Mouse (Mus musculus): ENCODE results near the gene Nop53.
A peak's percentile ranks its signal among the peaks of the same experiment; 100 is the strongest.

Nop53 gene

GRCm38 (mm10) chr7:15945721-15946536 lies at the start of gene Nop53:
Gene Nop53, minus strand, starts transcription at chr7:15946074.
- peak; percentile 98 for DNase-seq (ENCODE audit: low read depth, low spot score)

DNA sequence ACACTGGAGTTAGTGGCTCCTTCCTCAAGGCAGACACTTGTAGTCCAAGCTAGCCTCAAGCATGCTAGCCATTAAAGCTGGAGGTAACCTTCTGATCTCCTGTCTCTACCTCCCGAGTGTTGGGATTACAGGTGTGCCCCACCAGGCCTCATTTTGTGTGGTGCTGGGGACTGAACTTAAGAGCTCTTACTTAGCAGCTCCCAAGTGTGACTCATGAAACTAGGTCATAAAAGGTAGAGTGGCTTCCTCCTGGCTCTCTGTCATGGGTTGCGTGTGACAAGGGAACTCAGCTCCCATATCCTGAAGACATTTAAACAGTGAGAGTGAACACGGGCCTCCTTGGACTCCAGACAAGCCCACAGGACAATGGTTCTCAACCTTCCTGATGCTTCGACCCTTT lies 47.9 kb upstream of the Nop53 start:
- DNase-seq (ENCODE audit: low read depth, low spot score), result no peak

GRCm38 (mm10) chr7:15993152-15993551 lies 47.3 kb upstream of the Nop53 start:
- DNase-seq (ENCODE audit: low read depth, low spot score), result no peak

DNA sequence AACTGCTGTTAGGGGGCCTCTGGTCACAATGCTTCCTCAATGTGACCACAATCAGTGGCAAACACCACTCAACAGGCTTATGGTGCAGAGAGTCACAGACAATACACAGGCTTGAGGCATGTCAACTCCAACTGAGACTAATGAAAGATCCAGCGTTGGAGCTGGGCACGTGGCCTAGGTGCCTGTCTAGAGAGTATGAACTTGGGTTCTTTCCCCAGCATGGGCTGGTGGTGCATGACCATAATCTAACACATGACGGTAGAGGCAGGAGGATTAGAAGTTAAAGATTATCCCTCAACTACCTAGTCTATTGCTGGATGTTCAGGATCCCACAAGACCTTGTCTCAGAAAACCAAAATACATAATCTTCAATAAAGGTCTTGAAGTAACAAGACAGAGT lies 45.9 kb upstream of the Nop53 start:
- DNase-seq (ENCODE audit: low read depth, low spot score), result no peak

GRCm38 (mm10) chr7:15987661-15988356 lies 41.9 kb upstream of the Nop53 start:
- no peak for DNase-seq (ENCODE audit: low read depth, low spot score)

GRCm38 (mm10) chr7:15982729-15983407 lies 37.0 kb upstream of the Nop53 start:
- peak; percentile 55 for DNase-seq (ENCODE audit: low read depth, low spot score)

- DNase-seq (ENCODE audit: low read depth, low spot score), result peak; percentile 83
Measured at GRCm38 (mm10) chr7:15981538-15981937, 35.7 kb upstream of the Nop53 start.

GRCm38 (mm10) chr7:15980246-15980645 lies 34.4 kb upstream of the Nop53 start:
- DNase-seq (ENCODE audit: low read depth, low spot score), result no peak

DNA sequence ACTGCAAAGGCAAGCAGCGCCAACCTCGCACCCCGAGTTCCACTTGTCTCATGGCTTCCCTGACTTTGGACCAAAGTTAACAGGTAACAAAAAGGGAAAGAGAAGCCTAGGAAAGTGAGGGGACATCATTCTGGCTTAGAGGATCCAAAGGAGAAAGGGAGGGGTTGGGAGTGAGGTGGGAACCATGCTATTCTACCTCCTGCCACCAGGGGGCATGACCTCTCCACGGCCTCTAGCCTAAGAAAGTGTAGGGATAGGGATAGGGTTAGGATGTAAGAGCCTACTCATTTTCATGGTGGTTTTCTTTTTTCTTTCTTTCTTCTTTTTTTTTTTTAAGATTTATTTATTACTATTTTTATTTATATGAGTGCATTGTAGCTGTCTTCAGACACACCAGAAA lies 30.0 kb upstream of the Nop53 start:
- DNase-seq (ENCODE audit: low read depth, low spot score), result peak; percentile 77

DNA sequence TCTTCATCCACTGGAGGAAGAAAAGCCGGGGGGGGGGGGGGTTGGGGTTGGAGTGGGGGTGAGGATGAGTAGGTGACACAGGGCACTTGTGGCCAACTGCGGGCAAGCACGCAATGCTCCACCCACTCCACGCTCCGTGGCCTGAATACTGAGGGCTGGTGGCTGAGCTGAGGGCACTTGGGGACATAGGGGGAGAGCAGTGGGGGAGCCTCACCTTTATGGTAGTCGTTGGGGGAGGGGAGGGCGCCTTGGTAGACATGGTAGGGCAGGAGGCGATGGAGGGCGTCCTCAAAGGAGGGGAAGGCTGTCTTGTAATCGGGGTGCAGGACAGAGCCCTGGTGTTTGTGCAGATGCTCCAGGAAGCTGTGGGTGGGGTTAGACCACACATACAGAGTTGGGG lies 29.6 kb upstream of the Nop53 start:
- no peak for DNase-seq (ENCODE audit: low read depth, low spot score)

DNA sequence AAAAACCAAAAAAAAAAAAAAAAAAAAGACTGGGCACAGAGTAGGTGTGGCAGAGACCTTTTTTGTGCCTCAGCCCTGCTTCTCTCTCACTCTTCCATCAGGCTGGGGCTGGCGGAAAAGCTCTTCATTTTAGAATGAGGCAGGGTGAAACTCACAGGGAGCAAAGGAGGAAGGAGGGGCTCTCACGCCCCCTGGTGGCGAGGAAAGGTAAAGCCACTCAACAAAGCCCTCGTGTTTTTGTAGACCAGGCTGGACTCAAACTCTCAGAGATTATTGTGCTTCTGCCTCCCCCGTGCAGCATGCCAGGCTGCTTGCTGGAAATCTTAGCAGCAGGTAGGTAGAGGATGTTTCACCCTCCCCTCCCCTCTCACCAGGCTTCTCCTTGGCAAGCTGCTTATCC lies 28.8 kb upstream of the Nop53 start:
- DNase-seq (ENCODE audit: low read depth, low spot score), result peak; percentile 78

- DNase-seq (ENCODE audit: low read depth, low spot score), result peak; percentile 87
Measured at GRCm38 (mm10) chr7:15972247-15972646, 26.4 kb upstream of the Nop53 start.

GRCm38 (mm10) chr7:15969674-15970073 lies 23.8 kb upstream of the Nop53 start:
- DNase-seq (ENCODE audit: low read depth, low spot score), result no peak

GRCm38 (mm10) chr7:15968322-15968721 lies 22.4 kb upstream of the Nop53 start:
- DNase-seq (ENCODE audit: low read depth, low spot score), result no peak

DNA sequence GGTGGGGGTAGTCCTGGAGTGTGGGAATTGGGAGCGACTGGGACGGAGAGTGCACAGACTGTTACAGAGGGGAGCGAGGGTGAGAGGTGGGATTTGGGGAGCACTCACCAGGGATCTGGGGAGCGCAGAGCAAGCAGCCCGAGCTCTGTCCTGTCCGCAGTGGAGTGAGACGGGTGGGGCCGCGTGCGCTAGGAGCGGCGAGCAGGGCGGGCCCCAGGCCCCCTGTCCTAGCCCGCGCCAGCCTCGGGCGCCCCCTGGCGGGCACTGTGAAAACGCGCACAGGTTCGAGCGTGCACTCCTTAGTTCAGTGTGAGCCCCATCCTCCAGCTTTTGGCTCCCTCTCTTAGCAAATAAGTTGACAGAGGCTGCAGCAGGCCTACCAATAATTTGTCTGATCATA lies 21.4 kb upstream of the Nop53 start, which contains the start of gene Ehd2:
Gene Ehd2, minus strand, starts transcription at position 256 of the 400 bp plus-strand sequence.
- DNase-seq (ENCODE audit: low read depth, low spot score), result peak; percentile 84

- DNase-seq (ENCODE audit: low read depth, low spot score), result no peak
Measured at GRCm38 (mm10) chr7:15966489-15966888, 20.6 kb upstream of the Nop53 start.

- DNase-seq (ENCODE audit: low read depth, low spot score), result no peak
Measured at GRCm38 (mm10) chr7:15963798-15964652, 18.2 kb upstream of the Nop53 start.

DNA sequence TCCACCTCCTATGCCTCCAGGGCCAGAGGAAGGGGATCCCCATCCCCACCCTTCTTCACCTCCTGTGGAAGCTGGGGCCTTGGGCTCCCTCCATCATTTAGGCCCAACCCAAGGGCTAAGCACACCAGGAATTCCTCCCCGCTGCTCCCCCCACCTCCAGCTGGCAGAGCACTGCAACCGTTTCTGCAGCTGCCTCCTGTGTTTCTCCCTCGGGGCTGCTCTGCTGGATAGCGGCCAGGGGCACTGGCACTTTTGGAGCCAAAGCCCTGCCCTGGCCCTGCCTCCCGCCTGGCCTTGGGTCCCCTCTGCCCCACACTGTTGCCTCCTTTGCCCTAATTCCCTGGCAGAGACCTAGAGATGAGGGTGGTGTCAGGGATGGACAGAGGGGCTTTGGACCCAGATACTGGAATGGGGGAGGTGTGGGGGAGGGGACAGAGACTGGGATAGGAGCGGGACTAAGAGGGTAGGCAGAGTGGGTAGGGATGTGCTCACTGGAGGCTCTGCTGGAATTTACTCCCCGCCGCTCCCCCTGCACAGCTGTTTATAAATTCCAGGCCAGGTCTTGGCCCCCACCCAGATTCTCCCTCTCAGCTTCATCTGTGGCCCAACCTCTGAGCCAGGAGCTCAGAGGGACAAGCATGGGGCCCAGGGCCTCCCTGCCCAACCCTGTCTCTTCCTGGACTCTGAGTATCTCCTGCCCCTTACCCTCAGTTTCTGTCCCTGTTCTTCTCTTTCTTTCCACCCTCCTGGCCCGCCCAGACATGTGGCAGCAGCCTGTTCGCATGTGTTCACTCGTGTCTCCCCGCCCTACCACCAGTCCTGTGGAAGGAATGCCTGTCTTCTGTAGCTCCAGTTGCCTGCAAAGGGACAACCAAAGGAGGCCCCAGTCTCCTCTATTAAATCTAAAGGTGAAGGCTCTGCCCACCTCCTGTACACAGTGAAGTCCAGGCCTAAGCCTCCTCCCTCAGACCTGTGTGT lies 16.7 kb upstream of the Nop53 start:
- no peak for DNase-seq (ENCODE audit: low read depth, low spot score)

- DNase-seq (ENCODE audit: low read depth, low spot score), result no peak
Measured at GRCm38 (mm10) chr7:15961798-15962197, 15.9 kb upstream of the Nop53 start.

DNA sequence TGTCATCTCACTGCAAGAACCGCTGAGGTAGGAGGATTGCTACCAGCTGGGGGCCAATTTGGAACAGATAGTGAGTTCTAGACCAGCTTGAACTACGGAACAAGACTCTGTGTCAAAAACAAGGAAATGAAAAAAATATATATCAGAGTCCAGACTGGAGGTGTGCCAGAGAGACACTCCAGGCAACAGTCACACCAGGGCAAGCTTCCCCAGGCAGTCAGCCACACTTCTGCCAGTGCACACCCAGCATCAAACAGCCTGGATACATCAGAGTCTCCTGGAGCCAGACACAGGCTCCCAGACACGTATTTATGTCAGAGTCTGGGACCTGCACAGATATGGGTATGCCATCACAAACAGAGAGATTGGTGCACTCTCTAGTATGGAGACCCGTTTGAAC lies 15.4 kb upstream of the Nop53 start:
- DNase-seq (ENCODE audit: low read depth, low spot score), result no peak
